Mouse (Mus musculus): ENCODE results near the gene Lrp8.

DNA sequence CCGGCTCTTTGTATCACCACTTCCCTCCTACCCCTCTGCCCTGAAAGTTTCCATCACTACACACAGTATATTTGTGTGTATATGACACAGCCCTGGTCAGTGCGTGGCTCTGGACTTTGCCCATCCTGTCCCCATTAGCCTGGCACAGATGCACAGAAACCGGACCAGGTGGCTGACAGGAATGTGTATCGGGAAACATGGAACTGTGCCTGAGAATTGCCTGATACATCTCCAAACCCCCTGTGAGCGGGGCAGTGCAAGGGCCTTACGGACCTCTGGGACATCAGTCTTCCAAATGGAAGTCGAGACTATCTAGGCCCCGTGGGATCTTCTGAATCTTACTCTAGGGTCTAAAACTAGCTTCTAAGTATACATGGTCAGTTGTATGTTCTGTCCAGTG, 51.3 kb downstream of the Lrp8 start:
- no peak for TF ChIP-seq SRF (IDR thresholded peaks at IDR 0.05; ENCODE audit: control insufficient read depth, insufficient read length, low read depth)
- no peak for TF ChIP-seq POLR2A (IDR thresholded peaks at IDR 0.05; ENCODE audit: insufficient read length, low read depth)
- no peak for TF ChIP-seq CEBPB (IDR thresholded peaks at IDR 0.05; ENCODE audit: insufficient read depth, poor library complexity, severe bottlenecking)
- TF ChIP-seq MAX (IDR thresholded peaks at IDR 0.05; ENCODE audit: low read depth) = no peak
- TF ChIP-seq USF1 (IDR thresholded peaks at IDR 0.05; ENCODE audit: low read depth) = no peak
- no peak for TF ChIP-seq MYOG (IDR thresholded peaks at IDR 0.05; ENCODE audit: control insufficient read depth in 1 of 3, insufficient read depth in 1 of 3, insufficient read length in 2 of 3, low read depth in 2 of 3)
- no peak for TF ChIP-seq REST (IDR thresholded peaks at IDR 0.05; ENCODE audit: insufficient read depth, insufficient read length)
- TF ChIP-seq MYOD1 (IDR thresholded peaks at IDR 0.05; ENCODE audit: control insufficient read depth in 1 of 3, insufficient read length in 2 of 3, low read depth in 2 of 3) = no peak
- no peak for TF ChIP-seq TCF12 (IDR thresholded peaks at IDR 0.05; ENCODE audit: insufficient read depth, poor library complexity, severe bottlenecking)
- TF ChIP-seq E2F4 (IDR thresholded peaks at IDR 0.05; ENCODE audit: insufficient read depth) = no peak
- no peak for TF ChIP-seq POLR2AphosphoS2 (IDR thresholded peaks at IDR 0.05; ENCODE audit: insufficient read length, low read depth)
